Mouse (Mus musculus) adrenal gland (tissue): Measurements from ENCODE around the gene Pcid2.
"Not testable (repeated sequence)": the region's sequence is repeated elsewhere in the genome, so short reads cannot be mapped to it uniquely, and the experiment has no call there.

Source experiments
- intact Hi-C: fragments of 180-260 bp; cut with DNase I; formaldehyde crosslinking; loops from one replicate; pipeline ENCODE4 v1.15.1; 2025

The Pcid2 gene

DNA sequence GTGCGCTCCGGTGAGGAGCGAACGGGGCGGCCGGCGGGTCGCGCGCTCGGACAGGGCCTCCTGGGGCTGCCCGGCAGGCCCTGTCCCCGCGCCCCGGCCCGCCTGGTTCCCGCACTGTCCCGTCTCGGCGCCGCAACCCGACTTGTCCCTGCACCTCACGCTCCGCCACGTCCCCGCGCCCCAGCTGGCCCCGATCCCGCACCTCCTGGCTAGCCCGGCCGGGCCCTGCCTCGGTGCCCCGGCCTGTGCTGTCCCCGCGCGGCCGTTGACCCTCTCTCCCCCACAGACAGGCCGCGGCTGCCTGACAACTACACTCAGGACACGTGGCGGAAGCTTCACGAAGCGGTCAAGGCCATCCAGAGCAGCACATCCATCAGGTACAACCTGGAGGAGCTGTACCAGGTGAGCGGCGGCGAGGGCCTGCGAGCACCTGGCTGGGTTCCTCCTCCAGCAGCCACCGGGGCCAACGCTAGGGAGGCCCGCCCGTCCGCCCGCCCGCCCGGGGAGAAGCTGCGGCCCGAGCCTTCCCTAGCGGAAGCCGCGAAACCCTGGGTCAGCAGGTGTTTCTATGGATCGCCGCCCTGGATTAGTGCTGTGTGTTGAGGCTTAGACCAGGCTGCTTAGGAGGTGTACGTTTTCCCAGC, 771 bp upstream of the Pcid2 start:
- intact Hi-C loops = loop anchor here (10.0 kb wide), 1 partner anchor 121 kb away; no protein-coding TSS in a partner anchor

GRCm38 (mm10) chr8:13104691-13105086, 570 bp downstream of the Pcid2 start:
- intact Hi-C loops = loop anchor here (10.0 kb wide), 1 partner anchor 120 kb away; no protein-coding TSS in a partner anchor

DNA sequence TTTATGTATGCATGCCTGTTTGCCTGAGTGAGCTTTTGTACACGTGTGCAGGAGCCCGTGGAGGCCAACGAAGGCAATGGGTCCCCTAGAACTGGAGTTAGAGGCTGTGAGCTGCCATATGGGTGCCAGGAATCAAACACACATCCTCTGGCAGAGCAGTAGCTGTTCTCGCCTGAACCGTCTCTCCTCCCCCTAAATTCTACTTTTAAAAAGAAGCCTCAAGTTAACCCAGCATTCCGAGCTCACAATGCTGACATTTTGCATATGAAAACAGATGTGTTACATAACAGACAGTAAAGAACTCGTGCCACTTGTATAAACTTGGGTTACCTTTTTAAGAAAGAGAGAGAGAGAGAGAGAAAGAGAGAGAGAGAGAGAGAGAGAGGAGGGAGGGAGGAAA, 27.7 kb downstream of the Pcid2 start:
- intact Hi-C loops = no loop called here

- intact Hi-C loops = not testable (repeated sequence)
These were observed 29.7 kb downstream of the Pcid2 start for GRCm38 (mm10) chr8:13075579-13075978.

GRCm38 (mm10) chr8:13075044-13075443, 30.2 kb downstream of the Pcid2 start:
- intact Hi-C loops = no loop called here

GRCm38 (mm10) chr8:13073255-13073654, 32.0 kb downstream of the Pcid2 start:
- intact Hi-C loops = no loop called here

GRCm38 (mm10) chr8:13063112-13063511, 42.1 kb downstream of the Pcid2 start:
- intact Hi-C loops = no loop called here

DNA sequence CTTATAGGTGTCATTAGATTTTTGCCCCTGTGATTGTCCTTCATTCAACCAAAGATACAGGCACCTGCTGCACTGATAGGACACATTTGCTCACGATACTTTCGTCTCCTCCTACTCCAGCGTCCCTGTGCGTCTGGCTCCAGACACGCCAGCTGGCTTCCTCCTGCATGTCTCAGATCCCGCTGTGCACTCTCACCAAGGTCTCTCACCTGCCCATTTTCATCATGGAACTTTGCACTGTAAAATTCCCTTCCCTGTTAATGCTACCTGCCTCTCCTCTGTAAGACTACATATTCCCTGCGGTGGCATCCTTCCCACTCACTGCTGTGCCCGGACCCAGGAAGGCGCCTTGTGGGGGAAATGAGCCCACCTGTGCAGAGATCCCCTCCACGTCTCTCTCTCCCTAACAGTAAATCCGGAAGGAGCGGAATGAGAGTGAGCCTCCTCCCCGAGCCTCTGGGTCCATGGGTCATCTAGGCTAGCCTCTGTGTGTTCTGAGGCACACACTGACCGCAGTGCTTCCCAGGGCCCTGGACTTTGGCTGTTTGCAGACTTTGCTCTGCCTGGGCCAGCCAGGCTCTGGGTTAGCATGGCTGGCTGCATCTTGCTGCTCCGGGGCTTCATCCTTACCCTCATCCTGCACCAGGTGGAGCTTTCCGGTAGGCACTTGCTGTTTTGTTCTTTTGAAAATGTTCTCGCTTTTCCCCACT, 44.7 kb downstream of the Pcid2 start, which contains the start of gene Proz:
Gene Proz (plus strand): TSS at position 474 of the 710 bp plus-strand sequence.
- intact Hi-C loops = no loop called here

DNA sequence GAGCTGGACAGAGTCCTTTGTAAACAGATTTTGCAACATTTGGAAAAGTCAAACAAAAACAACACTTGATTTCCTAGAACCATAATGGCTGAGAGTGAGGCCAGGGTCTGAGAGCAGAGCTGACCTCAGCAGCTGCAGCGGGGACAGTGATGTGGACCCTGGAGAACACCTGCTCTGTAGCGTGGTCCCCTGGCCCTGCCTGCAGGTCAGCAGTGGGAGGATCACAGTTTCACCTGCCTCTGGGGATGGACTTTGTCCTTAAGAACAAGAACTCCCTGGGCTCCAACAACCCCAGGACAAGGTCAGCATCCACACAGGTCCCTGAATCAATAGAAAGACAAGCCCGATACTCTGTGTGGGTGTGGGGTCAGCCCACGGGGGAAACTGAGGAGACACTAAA, 47.9 kb downstream of the Pcid2 start:
- intact Hi-C loops = no loop called here

DNA sequence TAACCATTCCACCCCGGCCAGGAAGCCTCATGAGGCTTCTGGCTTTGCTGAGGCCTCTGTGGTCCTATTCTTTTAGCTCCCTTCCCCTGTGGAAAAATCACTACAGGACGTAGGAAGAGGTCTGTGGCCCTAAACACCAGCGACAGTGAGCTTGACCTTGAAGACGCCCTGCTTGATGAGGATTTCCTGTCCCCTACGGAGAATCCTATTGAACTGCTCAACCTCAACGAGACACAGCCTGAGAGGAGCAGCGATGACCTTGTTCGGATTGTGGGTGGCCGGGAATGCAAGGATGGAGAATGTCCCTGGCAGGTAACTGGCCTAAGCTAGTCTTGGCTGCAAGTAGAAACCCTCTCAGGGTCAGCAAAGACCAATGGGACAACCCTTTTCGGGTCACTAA, 54.7 kb downstream of the Pcid2 start:
- intact Hi-C loops = no loop called here

DNA sequence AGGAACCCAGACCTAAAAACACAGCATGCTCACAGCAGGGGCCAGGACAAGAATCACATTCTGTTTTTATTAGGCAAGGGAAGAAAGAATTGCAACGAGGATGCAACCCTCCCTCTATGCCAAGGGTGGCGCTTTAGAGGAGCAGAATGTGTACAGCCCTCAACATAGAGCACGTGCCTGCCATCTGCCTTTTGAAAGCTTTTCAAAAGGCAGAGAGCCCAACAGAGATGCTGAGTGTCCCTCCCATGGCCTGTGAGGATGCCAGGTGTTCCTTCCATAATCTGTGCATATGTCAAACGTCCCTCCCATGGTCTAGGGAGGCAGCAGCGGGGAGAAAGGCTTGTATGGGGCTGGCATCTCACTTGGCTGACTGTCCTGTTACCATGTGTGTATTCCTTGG, 57.6 kb downstream of the Pcid2 start:
- intact Hi-C loops = no loop called here

DNA sequence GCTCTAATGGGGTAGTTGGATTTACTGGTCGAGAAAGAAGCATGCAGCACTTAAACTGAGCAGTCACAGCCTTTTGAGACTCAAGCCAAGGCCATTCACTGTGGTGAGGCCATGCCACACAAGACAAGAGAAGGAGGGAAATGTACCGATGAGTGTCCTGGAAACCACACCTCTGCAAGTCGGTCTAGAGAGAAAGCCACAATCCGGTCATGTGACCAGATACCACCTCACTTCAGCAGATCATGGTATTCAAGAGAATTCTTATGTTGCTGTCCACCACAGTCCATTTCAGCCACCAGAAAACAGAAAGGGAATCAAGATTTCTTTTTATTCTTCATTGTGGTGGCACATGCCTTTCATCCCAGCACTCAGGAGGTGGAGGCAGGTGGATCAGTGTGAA, 63.8 kb downstream of the Pcid2 start:
- intact Hi-C loops = no loop called here

GRCm38 (mm10) chr8:13039054-13039453, 66.2 kb downstream of the Pcid2 start:
- intact Hi-C loops = no loop called here

- intact Hi-C loops = no loop called here
These were observed 67.7 kb downstream of the Pcid2 start for GRCm38 (mm10) chr8:13037569-13037968.

- intact Hi-C loops = no loop called here
These were observed 68.2 kb downstream of the Pcid2 start, which contains the start of gene F10 for GRCm38 (mm10) chr8:13037015-13037414. TSS of gene F10 (plus strand) at chr8:13037308.

DNA sequence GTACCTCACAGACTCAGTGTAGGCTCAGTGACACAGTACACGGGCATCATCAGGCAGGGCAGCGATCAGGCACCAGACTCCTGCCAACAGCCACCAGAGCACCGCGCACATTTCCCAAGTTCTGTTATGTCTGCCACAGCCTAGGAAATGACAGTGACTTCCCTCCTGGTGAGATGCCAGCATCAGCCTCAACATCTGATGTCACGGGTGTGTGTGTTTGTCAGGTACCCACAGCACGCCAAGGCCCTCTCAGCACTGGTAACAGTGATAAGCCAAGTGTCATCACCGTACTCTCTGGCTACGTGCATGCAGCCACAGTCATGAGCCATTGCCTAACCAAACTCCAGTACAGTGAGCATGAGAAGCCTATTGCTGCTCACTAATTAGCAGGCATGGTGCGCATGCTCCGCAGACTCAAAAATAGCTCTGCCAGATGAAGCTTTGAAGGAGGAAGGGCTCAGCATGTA, 68.9 kb downstream of the Pcid2 start:
- intact Hi-C loops = no loop called here

GRCm38 (mm10) chr8:13028482-13028881, 76.8 kb downstream of the Pcid2 start:
- intact Hi-C loops = loop anchor here (10.0 kb wide), 1 partner anchor 1084 kb away; no protein-coding TSS in a partner anchor

DNA sequence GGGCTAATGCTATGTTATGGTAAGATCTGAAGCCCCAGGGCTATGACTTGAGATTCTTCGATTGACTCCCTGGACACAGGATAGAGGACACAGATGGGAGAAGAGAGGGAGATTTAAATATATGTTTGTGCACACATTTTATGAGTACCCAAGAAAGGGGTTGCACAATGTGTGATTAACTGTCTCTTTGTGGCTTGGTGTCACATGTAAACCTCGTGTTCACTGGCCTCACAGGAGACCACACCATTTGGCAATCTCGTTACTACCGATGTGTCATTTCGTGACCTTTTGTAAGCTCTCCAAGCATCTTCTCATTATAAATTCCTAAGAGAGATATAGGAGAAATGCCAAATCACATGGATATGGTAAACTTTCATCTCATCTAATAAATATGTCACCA, 77.6 kb downstream of the Pcid2 start:
- intact Hi-C loops = loop anchor here (10.0 kb wide), 1 partner anchor 1083 kb away; no protein-coding TSS in a partner anchor
